Mouse (Mus musculus) megakaryocyte, embryonic 14.5 days (primary cell): ENCODE measurements at regions not wholly inside any gene's neighbourhood (a gene's known extent, or its start where the extent isn't known, plus 50 kb on each side); places are given as distances from the start of the nearest gene placed in this dataset.

ENCODE experiments used
- FLI1 ChIP-seq: IDR thresholded peaks from 2 replicates; pipeline ENCODE4 v1.6.1; 2012; ENCODE audit warnings: low read length, inconsistent platforms, mixed read lengths
- GATA1 ChIP-seq: IDR thresholded peaks from 3 replicates; pipeline ENCODE4 v1.6.1; 2012; ENCODE audit warnings: mixed read lengths, low read length, inconsistent platforms, borderline replicate concordance

- TF ChIP-seq FLI1: no peak
- TF ChIP-seq GATA1: no peak
Measured at GRCm38 (mm10) chr2:103192591-103192990, 110.5 kb downstream of the Ehf start.
